In the genomic region with DNA sequence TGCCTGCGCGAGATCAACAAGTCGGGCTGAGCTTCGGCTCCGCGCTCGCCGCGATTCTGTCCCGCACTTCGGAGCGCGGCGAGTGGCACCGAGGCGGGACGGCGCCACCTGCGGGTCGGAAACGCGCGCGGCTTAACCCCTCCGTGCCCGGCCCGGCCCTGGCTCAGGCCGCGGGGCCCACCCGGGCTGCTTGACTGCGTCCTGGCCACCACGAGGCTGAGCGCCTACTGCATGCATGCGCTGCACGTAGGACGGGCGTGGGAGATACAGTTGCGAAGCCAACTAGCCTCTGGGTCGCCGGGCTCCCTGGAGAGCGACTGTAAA, we compare ENCODE assay signal across 8 mouse cellular contexts. TPM values are rescaled to one million over a fixed set of nuclear protein-coding genes. Genes with fewer than 3 reads are reported as not detected.
DNase-seq lines count a peak whose midpoint lies in the region; ATAC-seq lines count a peak whose summit lies in the region.

Kcnb1 (minus strand) TSS at position 80 of the 324 bp plus-strand sequence.

- ATAC-seq in embryonic facial prominence, embryonic 11.5 days (replicated peaks; ENCODE audit: insufficient number of reproducible peaks, low FRiP score, low TSS enrichment, low read depth): 0 out of 2 replicates have a peak, but pooled peaks have one; percentile 27
- peak; percentile 89 for ATAC-seq in midbrain, embryonic 13.5 days
- no peak for ATAC-seq in inflammation-experienced regulatory T-cells, adult 6 months

- H3K36me3 ChIP-seq in embryonic facial prominence, embryonic 11.5 days (replicated peaks; ENCODE audit: control insufficient read depth, insufficient read depth, low read depth, low read length): no peaks in the 10 kb centered on the region
- H3K36me3 ChIP-seq in limb, embryonic 10.5 days: no peaks in the 10 kb centered on the region
- H3K36me3 ChIP-seq in midbrain, embryonic 13.5 days: 0 out of 2 replicates have a peak, but pooled peaks cover 2% of the 10 kb centered on the region

- H3K9ac ChIP-seq in embryonic facial prominence, embryonic 11.5 days (replicated peaks; ENCODE audit: low read length): peak within 1 kb of the TSS; percentile 53
- H3K9ac ChIP-seq in midbrain, embryonic 13.5 days (replicated peaks): peak within 1 kb of the TSS; percentile 73

- under 1% methylated on average over 38 of the region's 41 CpGs for WGBS in embryonic facial prominence, embryonic 11.5 days
- WGBS in limb, embryonic 10.5 days: 1% methylated on average over 41 of the region's 41 CpGs
- WGBS in midbrain, embryonic 13.5 days: under 1% methylated on average over 41 of the region's 41 CpGs

- H3K4me1 ChIP-seq in embryonic facial prominence, embryonic 11.5 days (ENCODE audit: control insufficient read depth, insufficient read depth, low read length): peaks cover 5% of the 10 kb centered on the region
- peaks cover 31% of the 10 kb centered on the region for H3K4me1 ChIP-seq in limb, embryonic 10.5 days
- H3K4me1 ChIP-seq in midbrain, embryonic 13.5 days (replicated peaks): peaks cover 43% of the 10 kb centered on the region

- H3K4me3 ChIP-seq in embryonic facial prominence, embryonic 11.5 days (ENCODE audit: low read depth, low read length): peak within 1 kb of the TSS; percentile 53
- peak within 1 kb of the TSS; percentile 54 for H3K4me3 ChIP-seq in limb, embryonic 10.5 days
- peak within 1 kb of the TSS; percentile 59 for H3K4me3 ChIP-seq in midbrain, embryonic 13.5 days (replicated peaks)

- H3K27me3 ChIP-seq in embryonic facial prominence, embryonic 11.5 days (ENCODE audit: control insufficient read depth, insufficient read depth, low read length): peaks cover 44% of the 10 kb centered on the region
- peaks cover 70% of the 10 kb centered on the region for H3K27me3 ChIP-seq in limb, embryonic 10.5 days (ENCODE audit: low read depth, poor library complexity, severe bottlenecking)
- H3K27me3 ChIP-seq in midbrain, embryonic 13.5 days: peaks cover 39% of the 10 kb centered on the region

- H3K4me2 ChIP-seq in embryonic facial prominence, embryonic 11.5 days (ENCODE audit: low read depth, low read length): peak within 1 kb of the TSS; percentile 95
- peak within 1 kb of the TSS; percentile 82 for H3K4me2 ChIP-seq in midbrain, embryonic 13.5 days (replicated peaks)

- no peaks in the 10 kb centered on the region for H3K9me3 ChIP-seq in embryonic facial prominence, embryonic 11.5 days (replicated peaks; ENCODE audit: control insufficient read depth, low read length)
- no peaks in the 10 kb centered on the region for H3K9me3 ChIP-seq in limb, embryonic 10.5 days (replicated peaks)
- H3K9me3 ChIP-seq in midbrain, embryonic 13.5 days: no peaks in the 10 kb centered on the region

- peak; percentile 82 for DNase-seq in adrenal gland, postnatal 25 days
- DNase-seq in embryonic facial prominence, embryonic 11.5 days (ENCODE audit: low spot score): peak; percentile 78
- DNase-seq in heart, adult 11 months: peak; percentile 96
- peak; percentile 43 for DNase-seq in kidney, adult 11 months
- peak; percentile 78 for DNase-seq in limb, embryonic 10.5 days (ENCODE audit: low spot score)
- peak; percentile 8 for DNase-seq in spleen, adult 12 weeks (ENCODE audit: low spot score)

- no peak within 1 kb of the TSS for H3K27ac ChIP-seq in embryonic facial prominence, embryonic 11.5 days (replicated peaks; ENCODE audit: low read depth, low read length)
- peak within 1 kb of the TSS; percentile 40; the same call in 1 of the 2 replicates for H3K27ac ChIP-seq in limb, embryonic 10.5 days
- 0 out of 2 replicates have a peak within 1 kb of the TSS, but pooled peaks have one; percentile 30 for H3K27ac ChIP-seq in midbrain, embryonic 13.5 days

RNA-seq across cellular contexts. Expression of gene Kcnb1, which starts in this region (rescaled TPM):
- 10.8 and 14.5 TPM in 2 replicates for total RNA-seq in adrenal gland, postnatal 25 days (2021)
- polyA plus RNA-seq in embryonic facial prominence, embryonic 11.5 days (2014; fragmentation: Nextera tagmentation; extraction: Ambion mirVana): 0.39 and 0.67 TPM in 2 replicates
- 0.10 and 0.14 TPM in 2 replicates for polyA plus RNA-seq in limb, embryonic 10.5 days (2016; fragmentation: Nextera tagmentation; extraction: Ambion mirVana)
- 2.1 and 2.3 TPM in 2 replicates for polyA plus RNA-seq in midbrain, embryonic 13.5 days (2015; fragmentation: Nextera tagmentation; extraction: Ambion mirVana)
- 1 to 10 TPM in 1 of 3 experiments, under 1 TPM in 2; 0.87 to 1.1 (median 0.88) TPM for polyA plus RNA-seq in inflammation-experienced regulatory T-cells, adult 6 months (2017; shearing (Covaris generic))

Comparison
In these comparisons a context has a peak if more than half of its experiments do, and no peak if none do; other contexts are left out.
1. Peak in DNase-seq, ATAC-seq, H3K4me3 ChIP-seq, H3K9ac ChIP-seq and H3K4me2 ChIP-seq in embryonic facial prominence, embryonic 11.5 days; RNA of the gene not detected or under 1 TPM.
2. Peak in DNase-seq, H3K4me3 ChIP-seq and H3K27ac ChIP-seq in limb, embryonic 10.5 days; RNA of the gene not detected or under 1 TPM.
3. DNase-seq: peak in every context shown above with its lines; median percentile 96 in heart, adult 11 months; 82 in adrenal gland, postnatal 25 days; 78 in embryonic facial prominence, embryonic 11.5 days; 78 in limb, embryonic 10.5 days; 43 in kidney, adult 11 months; 8 in spleen, adult 12 weeks.